22 mouse cellular contexts compared by ENCODE assay signal in the genomic region with DNA sequence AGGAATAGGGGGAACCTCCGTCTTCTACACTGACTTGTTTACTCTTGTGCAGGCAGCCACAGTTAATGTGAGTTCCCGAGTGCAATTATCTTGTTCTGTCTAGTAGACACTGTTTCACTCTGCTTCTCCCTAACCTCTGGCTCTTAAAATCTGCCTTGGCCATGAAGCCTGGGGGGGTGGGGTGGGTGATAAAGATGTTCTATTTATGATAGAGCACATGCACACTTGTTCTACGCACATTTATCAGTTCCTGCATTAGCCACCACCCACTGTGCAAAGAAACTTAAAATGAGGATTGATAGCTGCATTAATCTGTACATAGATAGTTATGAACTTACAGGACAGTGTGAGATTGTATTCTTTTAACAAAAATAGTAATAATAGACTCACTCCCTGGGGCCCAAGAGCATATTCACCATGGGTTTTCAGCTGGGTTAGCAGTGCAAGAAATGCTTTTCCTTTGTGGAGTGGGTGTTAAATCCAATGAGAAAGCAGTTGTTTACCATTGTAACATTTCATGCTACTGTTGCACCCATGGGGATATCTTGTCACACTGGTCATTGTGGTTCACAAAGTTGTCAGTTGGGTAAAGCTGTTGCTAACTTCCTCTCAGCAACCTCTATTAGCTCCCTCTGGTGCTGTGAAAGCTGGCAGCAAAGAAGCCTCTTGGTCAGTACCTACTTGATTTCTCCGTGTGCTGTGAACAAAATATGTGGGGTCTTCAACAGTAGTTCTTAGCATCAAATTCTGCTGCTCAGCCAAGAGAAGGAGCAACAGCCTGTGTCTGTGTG. TPM values are rescaled to one million over a fixed set of nuclear protein-coding genes. Genes with fewer than 3 reads are reported as not detected.
DNase-seq lines count a peak whose midpoint lies in the region; ATAC-seq and TF ChIP-seq lines count a peak whose summit lies in the region.
"Had no signal": no experiment of that assay in that cellular context is flagged by ENCODE, and none has a peak within 500 bp of the region (broad histone marks: within the 10 kb centered on the region; RNA-seq: fewer than 3 reads in every experiment).

No protein-coding gene starts in this region.

- TF ChIP-seq EP300 in MEL (IDR thresholded peaks at IDR 0.05; ENCODE audit: low read depth in 1 of 2, low read length in 2 of 2) = peak; percentile 56 to 86

- peak; percentile 46 for ATAC-seq in erythroblast, adult 5-6 weeks (replicated peaks; ENCODE audit: low FRiP score, poor library complexity, severe bottlenecking)
- ATAC-seq in liver, embryonic 13.5 days (ENCODE audit: low read depth) = peak; percentile 99
- ATAC-seq in megakaryocyte-erythroid progenitor cell, adult 5-6 weeks (replicated peaks; ENCODE audit: low FRiP score, low TSS enrichment, poor library complexity, severe bottlenecking) = peak; percentile 98
- no peak for ATAC-seq in kidney, embryonic 16.5 days (ENCODE audit: low FRiP score, low TSS enrichment)
- ATAC-seq: CD4-positive, CD25-positive, alpha-beta regulatory T cell, adult 4 months; inflammation-experienced regulatory T-cells, adult 6 months; lung, postnatal 0 days had no signal

- no peak for TF ChIP-seq RAD21 in MEL (IDR thresholded peaks at IDR 0.05; ENCODE audit: low read depth, low read length)

- no peak overlapping the region for H3K9ac ChIP-seq in MEL (ENCODE audit: control insufficient read depth, low read depth, low read length, poor library complexity, severe bottlenecking)
- peak overlapping the region; percentile 41; the same call in 1 of the 2 replicates for H3K9ac ChIP-seq in liver, embryonic 13.5 days
- H3K9ac ChIP-seq in kidney, embryonic 16.5 days (replicated peaks; ENCODE audit: low read length) = no peak overlapping the region
- H3K9ac ChIP-seq: embryonic facial prominence, embryonic 12.5 days; heart, embryonic 15.5 days; hindbrain, embryonic 12.5 days; kidney, embryonic 15.5 days; neural tube, embryonic 13.5 days had no signal

- H3K79me2 ChIP-seq in MEL (ENCODE audit: control insufficient read depth, insufficient read depth, low read length, poor library complexity) = peaks cover 1% of the 10 kb centered on the region; the same call in 1 of the 2 replicates

- WGBS in liver, embryonic 13.5 days (ENCODE audit: insufficient replicate concordance) = 19% methylated on average over 4 of the region's 4 CpGs
- 71% methylated on average over 4 of the region's 4 CpGs for WGBS in kidney, embryonic 16.5 days

- no peak for TF ChIP-seq POLR2A in MEL (IDR thresholded peaks at IDR 0.05; ENCODE audit: control insufficient read depth in 1 of 2, insufficient read depth in 1 of 2, low read depth in 1 of 2, low read length in 2 of 2, poor library complexity in 1 of 2)

- peak overlapping the region; percentile 79 for H3K27ac ChIP-seq in MEL (ENCODE audit: control insufficient read depth, low read depth, low read length)
- peak overlapping the region; percentile 83 for H3K27ac ChIP-seq in liver, embryonic 13.5 days
- no peak overlapping the region for H3K27ac ChIP-seq in kidney, embryonic 16.5 days (ENCODE audit: low read length)
- H3K27ac ChIP-seq: embryonic facial prominence, embryonic 12.5 days; forebrain, embryonic 10.5 days; heart, embryonic 15.5 days; hindbrain, embryonic 12.5 days; kidney, embryonic 15.5 days; layer of hippocampus, adult 2 months; neural tube, embryonic 13.5 days had no signal

- H3K4me2 ChIP-seq in liver, embryonic 13.5 days = peak overlapping the region; percentile 44
- no peak overlapping the region for H3K4me2 ChIP-seq in kidney, embryonic 16.5 days (replicated peaks; ENCODE audit: low read depth, low read length)
- H3K4me2 ChIP-seq: embryonic facial prominence, embryonic 12.5 days; heart, embryonic 15.5 days; hindbrain, embryonic 12.5 days; kidney, embryonic 15.5 days; neural tube, embryonic 13.5 days had no signal

- peaks cover 2 to 9% of the 10 kb centered on the region in 2 experiments for H3K4me1 ChIP-seq in MEL (ENCODE audit: control insufficient read depth in 1 of 2, insufficient read depth in 2 of 2, low read length in 2 of 2)
- peaks cover 22% of the 10 kb centered on the region for H3K4me1 ChIP-seq in liver, embryonic 13.5 days (replicated peaks)
- no peaks in the 10 kb centered on the region for H3K4me1 ChIP-seq in kidney, embryonic 16.5 days (ENCODE audit: insufficient read depth, low read length)
- H3K4me1 ChIP-seq: embryonic facial prominence, embryonic 12.5 days; forebrain, embryonic 10.5 days; hindbrain, embryonic 12.5 days; kidney, embryonic 15.5 days; neural tube, embryonic 13.5 days had no signal

- DNase-seq in MEL (ENCODE audit: low read depth, low spot score) = peak; percentile 74
- peak; percentile 42 for DNase-seq in liver, embryonic 13.5 days
- no peak for DNase-seq in spleen, postnatal 4 days (ENCODE audit: low spot score in 2 of 2)
- no peak for DNase-seq in layer of hippocampus, adult 11-12 months (ENCODE audit: low spot score)
- DNase-seq: adrenal gland, adult 8-10 months; cerebellum, adult 11 months; gastrocnemius, postnatal 36 days; right cerebral cortex, postnatal 14 days; thymus, postnatal 14 days had no signal

- peaks cover 0 to 17% of the 10 kb centered on the region in 2 experiments; a peak in 2 of 4 replicates for H3K36me3 ChIP-seq in MEL (ENCODE audit: control insufficient read depth in 1 of 2, insufficient read depth in 2 of 2, low read length in 2 of 2)
- H3K36me3 ChIP-seq in liver, embryonic 13.5 days = no peaks in the 10 kb centered on the region
- no peaks in the 10 kb centered on the region for H3K36me3 ChIP-seq in kidney, embryonic 16.5 days (ENCODE audit: insufficient read depth, low read length)
- H3K36me3 ChIP-seq: embryonic facial prominence, embryonic 12.5 days; forebrain, embryonic 10.5 days; heart, embryonic 15.5 days; hindbrain, embryonic 12.5 days; kidney, embryonic 15.5 days; neural tube, embryonic 13.5 days had no signal

- no peak for TF ChIP-seq CTCF in MEL (IDR thresholded peaks at IDR 0.05 in 2 of 3, conservative IDR thresholded peaks at IDR 0.05 in 1 of 3; ENCODE audit: control insufficient read depth in 1 of 3, insufficient read depth in 1 of 3, low read depth in 2 of 3, low read length in 3 of 3, poor library complexity in 1 of 3, severe bottlenecking in 1 of 3)

- peak overlapping the region in 1 of 2 experiments; percentile 30; a peak in 1 of 4 replicates for H3K4me3 ChIP-seq in MEL (ENCODE audit: control insufficient read depth in 1 of 2, insufficient read depth in 1 of 2, low read depth in 2 of 2, low read length in 2 of 2)
- H3K4me3 ChIP-seq in liver, embryonic 13.5 days (replicated peaks) = peak overlapping the region; percentile 23; the same call in 1 of the 2 replicates
- no peak overlapping the region for H3K4me3 ChIP-seq in kidney, embryonic 16.5 days (ENCODE audit: low read length)
- H3K4me3 ChIP-seq: embryonic facial prominence, embryonic 12.5 days; forebrain, embryonic 10.5 days; heart, embryonic 15.5 days; hindbrain, embryonic 12.5 days; kidney, embryonic 15.5 days; layer of hippocampus, adult 2 months; neural tube, embryonic 13.5 days had no signal

- H3K27me3 ChIP-seq in MEL (ENCODE audit: control insufficient read depth in 1 of 2, insufficient read depth in 2 of 2, low read length in 2 of 2) = no peaks in the 10 kb centered on the region
- no peaks in the 10 kb centered on the region for H3K27me3 ChIP-seq in liver, embryonic 13.5 days
- H3K27me3 ChIP-seq in kidney, embryonic 16.5 days (ENCODE audit: insufficient read depth, low read length) = no peaks in the 10 kb centered on the region
- H3K27me3 ChIP-seq: embryonic facial prominence, embryonic 12.5 days; heart, embryonic 15.5 days; hindbrain, embryonic 12.5 days; kidney, embryonic 15.5 days; neural tube, embryonic 13.5 days had no signal

- H3K9me3 ChIP-seq in MEL (replicated peaks; ENCODE audit: insufficient read depth, low read length) = no peaks in the 10 kb centered on the region
- no peaks in the 10 kb centered on the region for H3K9me3 ChIP-seq in liver, embryonic 13.5 days (replicated peaks)
- H3K9me3 ChIP-seq in kidney, embryonic 16.5 days (ENCODE audit: low read length) = no peaks in the 10 kb centered on the region
- H3K9me3 ChIP-seq: embryonic facial prominence, embryonic 12.5 days; forebrain, embryonic 10.5 days; heart, embryonic 15.5 days; hindbrain, embryonic 12.5 days; kidney, embryonic 15.5 days; neural tube, embryonic 13.5 days had no signal

TF ChIP-seq in MEL, 35 proteins besides CTCF, POLR2A, EP300 and RAD21 (continues in another document):
- TF ChIP-seq MXI1 (IDR thresholded peaks at IDR 0.05; ENCODE audit: low read depth, low read length) (peak; percentile 60), BHLHE40 (IDR thresholded peaks at IDR 0.05; ENCODE audit: borderline replicate concordance, low read depth, low read length) (peak; percentile 92), ETS1 (IDR thresholded peaks at IDR 0.05; ENCODE audit: low read depth, low read length) (peak; percentile 72), SIN3A (IDR thresholded peaks at IDR 0.05; ENCODE audit: low read length) (peak; percentile 52), HCFC1 (IDR thresholded peaks at IDR 0.05; ENCODE audit: low read depth, low read length) (0 out of 2 replicates have a peak, but pooled peaks have one; percentile 18), MYC (IDR thresholded peaks at IDR 0.05; ENCODE audit: low read depth, low read length) (no peak), NRF1 (IDR thresholded peaks at IDR 0.05; ENCODE audit: insufficient read depth, low read depth, low read length, poor library complexity, severe bottlenecking) (0 out of 2 replicates have a peak, but pooled peaks have one; percentile 32), TAL1 (IDR thresholded peaks at IDR 0.05; ENCODE audit: low read length) (peak; percentile 38), GATA1 (IDR thresholded peaks at IDR 0.05; ENCODE audit: low read depth, low read length) (peak; percentile 79), POLR2AphosphoS5 (IDR thresholded peaks at IDR 0.05; ENCODE audit: borderline replicate concordance, low read depth, low read length) (no peak), GABPA (IDR thresholded peaks at IDR 0.05; ENCODE audit: low read depth, low read length) (no peak), MAFK (IDR thresholded peaks at IDR 0.05; ENCODE audit: borderline replicate concordance, low read depth, low read length) (no peak), RCOR1 (IDR thresholded peaks at IDR 0.05; ENCODE audit: low read depth, low read length) (peak; percentile 84)

RNA-seq across cellular contexts. Expression of a gene that starts 21.9 kb away (rescaled TPM):
- total RNA-seq in MEL (2012; rRNA removed) = 1.8 and 2.1 TPM in 2 replicates
- 10 to 100 TPM in 1 of 2 experiments, 1 to 10 TPM in 1; 7.9 to 31.1 TPM for polyA plus RNA-seq in MEL (2012; ENCODE audit: insufficient read depth in 1 of 2, insufficient read length in 2 of 2, low read depth in 1 of 2, low replicate concordance in 2 of 2, missing spikeins in 1 of 2)
- total RNA-seq in erythroblast, adult 5-6 weeks (2015; ENCODE audit: low replicate concordance) = 1.7 TPM in 1 of 2 replicates, not detected in the other
- 4.2 and 4.3 TPM in 2 replicates for total RNA-seq in erythroblast, adult 5-6 weeks (2017; ENCODE audit: low replicate concordance)
- polyA plus RNA-seq in liver, embryonic 13.5 days (2015; fragmentation: Nextera tagmentation; extraction: Ambion mirVana) = 1.1 and 1.5 TPM in 2 replicates
- total RNA-seq in megakaryocyte-erythroid progenitor cell, adult 5-6 weeks (2014; fragmentation: Nextera tagmentation) = 11.0 and 16.9 TPM in 2 replicates
- total RNA-seq in megakaryocyte-erythroid progenitor cell, adult 5-6 weeks (2017) = 3.0 and 7.0 TPM in 2 replicates
- polyA plus RNA-seq in kidney, embryonic 16.5 days (2015; fragmentation: Nextera tagmentation; extraction: Ambion mirVana) = 6.3 and 7.9 TPM in 2 replicates

Comparison
In these comparisons a context has a peak if more than half of its experiments do, and no peak if none do; other contexts are left out.
1. DNase-seq: peak in MEL (single experiment) and liver, embryonic 13.5 days (single experiment); none in spleen, postnatal 4 days (0 of 2) and layer of hippocampus, adult 11-12 months (single experiment).